Comparison of ENCODE assay signal across 10 mouse cellular contexts in genomic region chr6:146614541-146614940, GRCm38 (mm10).
"Had no signal": no experiment of that assay in that cellular context is flagged by ENCODE, and none has a peak within 500 bp of the region (broad histone marks: within the 10 kb centered on the region; RNA-seq: fewer than 3 reads in every experiment).

No protein-coding gene starts in this region.

- DNase-seq: kidney, adult 18-20 months; kidney, postnatal 25 days; right cerebral cortex, adult 18-20 months; right cerebral cortex, postnatal 25 days; thymus, adult 18-20 months; thymus, postnatal 14 days had no signal

- H3K4me2 ChIP-seq: limb, embryonic 12.5 days; lung, embryonic 15.5 days; midbrain, embryonic 13.5 days; neural tube, embryonic 15.5 days had no signal

- H3K9me3 ChIP-seq: limb, embryonic 12.5 days; lung, embryonic 15.5 days; midbrain, embryonic 13.5 days; neural tube, embryonic 15.5 days had no signal

- H3K27me3 ChIP-seq: limb, embryonic 12.5 days; lung, embryonic 15.5 days; midbrain, embryonic 13.5 days; neural tube, embryonic 15.5 days had no signal

- H3K4me1 ChIP-seq: limb, embryonic 12.5 days; lung, embryonic 15.5 days; midbrain, embryonic 13.5 days; neural tube, embryonic 15.5 days had no signal

- H3K9ac ChIP-seq: limb, embryonic 12.5 days; lung, embryonic 15.5 days; midbrain, embryonic 13.5 days; neural tube, embryonic 15.5 days had no signal

- ATAC-seq: midbrain, embryonic 13.5 days had no signal

- H3K4me3 ChIP-seq: limb, embryonic 12.5 days; lung, embryonic 15.5 days; midbrain, embryonic 13.5 days; neural tube, embryonic 15.5 days had no signal

- H3K27ac ChIP-seq: limb, embryonic 12.5 days; lung, embryonic 15.5 days; midbrain, embryonic 13.5 days; neural tube, embryonic 15.5 days had no signal
